In the genomic region with DNA sequence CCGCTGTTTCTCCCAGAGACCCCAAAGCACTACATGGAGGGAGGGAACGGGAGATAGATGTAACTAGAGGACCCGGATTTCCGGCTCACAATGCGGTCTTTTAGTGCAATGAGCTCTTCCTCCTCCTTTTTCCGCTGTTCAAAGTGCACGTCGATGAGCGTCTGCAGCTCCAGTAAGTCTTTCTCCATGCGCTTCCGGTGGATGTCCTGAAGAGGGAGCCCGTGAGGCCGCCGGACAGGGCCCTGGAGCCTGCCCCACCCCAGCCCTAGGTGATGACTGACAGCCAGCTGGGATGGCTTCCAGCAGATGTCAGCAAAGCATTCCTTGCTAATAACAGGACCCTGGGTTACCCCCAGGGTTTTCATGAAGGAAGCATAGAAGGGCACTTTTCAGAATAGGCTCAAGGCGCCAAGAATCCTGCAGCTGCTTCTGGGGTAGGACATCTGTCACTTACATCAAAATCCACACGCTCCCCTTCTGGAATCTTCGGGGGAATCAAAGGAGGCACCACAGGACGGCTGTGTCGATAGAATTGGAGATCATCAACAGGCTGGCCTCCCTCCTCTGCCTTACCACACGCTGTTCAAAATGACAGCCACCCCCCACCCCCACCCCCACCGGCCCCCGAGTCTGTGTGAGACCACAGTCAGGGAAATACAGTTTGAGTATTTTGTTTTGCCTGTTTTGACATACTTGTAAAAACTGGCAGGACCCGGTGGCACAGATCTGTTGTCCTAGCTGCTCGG, we compare ENCODE assay signal across 8 mouse cellular contexts. TPM values are rescaled to one million over a fixed set of nuclear protein-coding genes. Genes with fewer than 3 reads are reported as not detected.
DNase-seq lines count a peak whose midpoint lies in the region; ATAC-seq and TF ChIP-seq lines count a peak whose summit lies in the region.

No protein-coding gene starts in this region.

- no peak overlapping the region; the same call in 1 of the 2 replicates for H3K4me3 ChIP-seq in intestine, embryonic 15.5 days (replicated peaks)
- peak overlapping the region; percentile 11; the same call in 1 of the 2 replicates for H3K4me3 ChIP-seq in liver, embryonic 12.5 days
- H3K4me3 ChIP-seq in myocyte, result peak overlapping the region; percentile 36
- no peak overlapping the region for H3K4me3 ChIP-seq in stomach, postnatal 0 days (ENCODE audit: low read depth, low read length)

- no peaks in the 10 kb centered on the region for H3K36me3 ChIP-seq in intestine, embryonic 15.5 days
- H3K36me3 ChIP-seq in liver, embryonic 12.5 days, result no peaks in the 10 kb centered on the region
- H3K36me3 ChIP-seq in myocyte (ENCODE audit: control insufficient read depth, insufficient read depth), result peaks cover 3% of the 10 kb centered on the region
- H3K36me3 ChIP-seq in stomach, postnatal 0 days (ENCODE audit: control insufficient read depth, insufficient read depth, low read length), result no peaks in the 10 kb centered on the region

- DNase-seq in urinary bladder, postnatal 14 days (ENCODE audit: low spot score), result peak; percentile 75
- no peak for DNase-seq in urinary bladder, postnatal 10 days (ENCODE audit: low spot score)
- DNase-seq in gastrocnemius, postnatal 4 days (ENCODE audit: low spot score in 2 of 2), result peak; percentile 55 to 74
- peak; percentile 86 for DNase-seq in stomach, postnatal 0 days (ENCODE audit: low spot score)

- 19% methylated on average over 24 of the region's 24 CpGs for WGBS in intestine, embryonic 15.5 days
- 21% methylated on average over 24 of the region's 24 CpGs for WGBS in liver, embryonic 12.5 days (ENCODE audit: insufficient replicate concordance)
- WGBS in stomach, postnatal 0 days, result 17% methylated on average over 24 of the region's 24 CpGs

- H3ac ChIP-seq in myocyte (ENCODE audit: control insufficient read depth, insufficient read length), result no peak overlapping the region

- H3K9ac ChIP-seq in intestine, embryonic 15.5 days, result no peak overlapping the region
- H3K9ac ChIP-seq in liver, embryonic 12.5 days, result no peak overlapping the region
- H3K9ac ChIP-seq in stomach, postnatal 0 days (ENCODE audit: low read length), result no peak overlapping the region

- H3K9me3 ChIP-seq in intestine, embryonic 15.5 days, result no peaks in the 10 kb centered on the region
- no peaks in the 10 kb centered on the region for H3K9me3 ChIP-seq in liver, embryonic 12.5 days (replicated peaks)
- H3K9me3 ChIP-seq in stomach, postnatal 0 days (ENCODE audit: control insufficient read depth, low read length), result no peaks in the 10 kb centered on the region

- peak overlapping the region; percentile 50 for H3K4me2 ChIP-seq in intestine, embryonic 15.5 days (replicated peaks)
- peak overlapping the region; percentile 55 for H3K4me2 ChIP-seq in liver, embryonic 12.5 days
- peak overlapping the region; percentile 79 for H3K4me2 ChIP-seq in myocyte (ENCODE audit: low read depth)
- 0 out of 2 replicates have a peak overlapping the region, but pooled peaks have one; percentile 17 for H3K4me2 ChIP-seq in stomach, postnatal 0 days (replicated peaks; ENCODE audit: low read depth)

- no peaks in the 10 kb centered on the region for H3K27me3 ChIP-seq in intestine, embryonic 15.5 days (replicated peaks)
- no peaks in the 10 kb centered on the region for H3K27me3 ChIP-seq in liver, embryonic 12.5 days (replicated peaks)
- H3K27me3 ChIP-seq in myocyte (ENCODE audit: control insufficient read depth, insufficient read depth, insufficient read length), result no peaks in the 10 kb centered on the region
- H3K27me3 ChIP-seq in stomach, postnatal 0 days (ENCODE audit: control insufficient read depth, insufficient read depth, low read length), result no peaks in the 10 kb centered on the region

- H3K79me2 ChIP-seq in myocyte (ENCODE audit: control insufficient read depth, insufficient read depth), result no peaks in the 10 kb centered on the region

- H3K4me1 ChIP-seq in intestine, embryonic 15.5 days (replicated peaks), result peaks cover 16% of the 10 kb centered on the region
- peaks cover 56% of the 10 kb centered on the region for H3K4me1 ChIP-seq in liver, embryonic 12.5 days
- H3K4me1 ChIP-seq in stomach, postnatal 0 days (replicated peaks; ENCODE audit: control insufficient read depth, insufficient read depth), result no peaks in the 10 kb centered on the region

- TF ChIP-seq POLR2A in myocyte (IDR thresholded peaks at IDR 0.05; ENCODE audit: insufficient read length, low read depth), result no peak

- ATAC-seq in common myeloid progenitor, adult 5-6 weeks (replicated peaks; ENCODE audit: low read depth, poor library complexity, severe bottlenecking), result peak; percentile 77
- peak; percentile 89 for ATAC-seq in intestine, embryonic 15.5 days
- ATAC-seq in liver, embryonic 12.5 days, result peak; percentile 74
- peak; percentile 73 for ATAC-seq in stomach, postnatal 0 days (ENCODE audit: low FRiP score, low TSS enrichment)

- TF ChIP-seq CTCF in stomach, postnatal 0 days (IDR thresholded peaks at IDR 0.05; ENCODE audit: low read depth), result peak; percentile 89

- no peak overlapping the region for H3K27ac ChIP-seq in intestine, embryonic 15.5 days
- H3K27ac ChIP-seq in liver, embryonic 12.5 days, result no peak overlapping the region
- H3K27ac ChIP-seq in stomach, postnatal 0 days (replicated peaks), result no peak overlapping the region

- TF ChIP-seq EP300 in stomach, postnatal 0 days (optimal IDR thresholded peaks at IDR 0.05), result no peak

TF ChIP-seq in myocyte, 11 proteins besides CTCF, POLR2A, EP300 and RAD21:
- TF ChIP-seq POLR2AphosphoS2 (IDR thresholded peaks at IDR 0.05; ENCODE audit: insufficient read length, low read depth) (peak; percentile 11), CEBPB (IDR thresholded peaks at IDR 0.05; ENCODE audit: insufficient read depth, poor library complexity, severe bottlenecking) (no peak), TCF12 (IDR thresholded peaks at IDR 0.05; ENCODE audit: insufficient read depth, poor library complexity, severe bottlenecking) (peak; percentile 5), MYOD1 (IDR thresholded peaks at IDR 0.05; ENCODE audit: control insufficient read depth in 1 of 3, insufficient read length in 2 of 3, low read depth in 2 of 3) (peak; percentile 19 to 50 (median 31)), MYOG (IDR thresholded peaks at IDR 0.05; ENCODE audit: control insufficient read depth in 1 of 3, insufficient read depth in 1 of 3, insufficient read length in 2 of 3, low read depth in 2 of 3) (peak in 2 of 3 experiments; percentile 40 to 81)

RNA-seq across cellular contexts. Expression of gene Tnnt1, which starts 6.1 kb away (rescaled TPM):
- total RNA-seq in common myeloid progenitor, adult 5-6 weeks (2017), result 6.1 and 6.6 TPM in 2 replicates
- 100 to 1,000 TPM; 466 to 479 TPM for total RNA-seq in gastrocnemius, postnatal 4 days (2021)
- polyA plus RNA-seq in intestine, embryonic 15.5 days (2015; fragmentation: Nextera tagmentation; extraction: Ambion mirVana), result 21.3 and 27.1 TPM in 2 replicates
- polyA plus RNA-seq in liver, embryonic 12.5 days (2016; fragmentation: Nextera tagmentation; extraction: Ambion mirVana), result 13.7 and 17.9 TPM in 2 replicates
- 1,403 TPM for polyA plus RNA-seq in myocyte (2012; fragmentation: generic; extraction: Trizol)
- 15.5 and 16.5 TPM in 2 replicates for polyA plus RNA-seq in stomach, postnatal 0 days (2015; fragmentation: Nextera tagmentation; extraction: Ambion mirVana)

RNA-seq across cellular contexts. Expression of gene Ppp1r12c, which starts 8.6 kb away (rescaled TPM):
- 90.2 and 117 TPM in 2 replicates for total RNA-seq in common myeloid progenitor, adult 5-6 weeks (2017)
- total RNA-seq in gastrocnemius, postnatal 4 days (2021), result 10 to 100 TPM; 63.9 to 81.6 TPM
- polyA plus RNA-seq in intestine, embryonic 15.5 days (2015; fragmentation: Nextera tagmentation; extraction: Ambion mirVana), result 42.4 and 45.8 TPM in 2 replicates
- 41.1 and 42.9 TPM in 2 replicates for polyA plus RNA-seq in liver, embryonic 12.5 days (2016; fragmentation: Nextera tagmentation; extraction: Ambion mirVana)
- polyA plus RNA-seq in myocyte (2012; fragmentation: generic; extraction: Trizol), result 39.0 TPM
- 39.5 and 44.4 TPM in 2 replicates for polyA plus RNA-seq in stomach, postnatal 0 days (2015; fragmentation: Nextera tagmentation; extraction: Ambion mirVana)

RNA-seq across cellular contexts. Expression of gene Tnni3, which starts 14.0 kb away (rescaled TPM):
- total RNA-seq in common myeloid progenitor, adult 5-6 weeks (2017), result 0.87 and 1.9 TPM in 2 replicates
- 1 to 10 TPM; 1.7 to 3.0 TPM for total RNA-seq in gastrocnemius, postnatal 4 days (2021)
- polyA plus RNA-seq in intestine, embryonic 15.5 days (2015; fragmentation: Nextera tagmentation; extraction: Ambion mirVana), result 2.2 and 3.0 TPM in 2 replicates
- 1.7 and 1.8 TPM in 2 replicates for polyA plus RNA-seq in liver, embryonic 12.5 days (2016; fragmentation: Nextera tagmentation; extraction: Ambion mirVana)
- 13.3 TPM for polyA plus RNA-seq in myocyte (2012; fragmentation: generic; extraction: Trizol)
- polyA plus RNA-seq in stomach, postnatal 0 days (2015; fragmentation: Nextera tagmentation; extraction: Ambion mirVana), result 24.4 and 30.4 TPM in 2 replicates

RNA-seq across cellular contexts. Expression of gene Dnaaf3, which starts 22.2 kb away (rescaled TPM):
- total RNA-seq in common myeloid progenitor, adult 5-6 weeks (2017), result 1.6 TPM in 1 of 2 replicates, not detected in the other
- under 1 TPM; 0.26 to 0.44 TPM for total RNA-seq in gastrocnemius, postnatal 4 days (2021)
- polyA plus RNA-seq in intestine, embryonic 15.5 days (2015; fragmentation: Nextera tagmentation; extraction: Ambion mirVana), result 1.1 TPM in 2 replicates
- polyA plus RNA-seq in liver, embryonic 12.5 days (2016; fragmentation: Nextera tagmentation; extraction: Ambion mirVana), result 0.24 and 0.26 TPM in 2 replicates
- 2.2 TPM for polyA plus RNA-seq in myocyte (2012; fragmentation: generic; extraction: Trizol)
- 0.89 and 0.98 TPM in 2 replicates for polyA plus RNA-seq in stomach, postnatal 0 days (2015; fragmentation: Nextera tagmentation; extraction: Ambion mirVana)

RNA-seq across cellular contexts. Expression of gene Syt5, which starts 37.3 kb away (rescaled TPM):
- total RNA-seq in common myeloid progenitor, adult 5-6 weeks (2017), result not detected in 2 replicates
- under 1 TPM in 1 of 2 experiments, not detected in 1; 0.25 TPM for total RNA-seq in gastrocnemius, postnatal 4 days (2021)
- polyA plus RNA-seq in intestine, embryonic 15.5 days (2015; fragmentation: Nextera tagmentation; extraction: Ambion mirVana), result 7.3 and 7.7 TPM in 2 replicates
- 0.84 and 1.3 TPM in 2 replicates for polyA plus RNA-seq in liver, embryonic 12.5 days (2016; fragmentation: Nextera tagmentation; extraction: Ambion mirVana)
- polyA plus RNA-seq in myocyte (2012; fragmentation: generic; extraction: Trizol), result 0.22 TPM
- polyA plus RNA-seq in stomach, postnatal 0 days (2015; fragmentation: Nextera tagmentation; extraction: Ambion mirVana), result 6.7 and 7.2 TPM in 2 replicates

Comparison
In these comparisons a context has a peak if more than half of its experiments do, and no peak if none do; other contexts are left out.
1. H3K4me2 ChIP-seq: peak in every context shown above with its lines; median percentile 79 in myocyte; 55 in liver, embryonic 12.5 days; 50 in intestine, embryonic 15.5 days; 17 in stomach, postnatal 0 days.
2. H3K4me3 ChIP-seq: peak in liver, embryonic 12.5 days (single experiment) and myocyte (single experiment); none in intestine, embryonic 15.5 days (single experiment) and stomach, postnatal 0 days (single experiment).
3. RNA of gene Tnnt1, which starts 6.1 kb away (polyA plus RNA-seq): 1,403 TPM in myocyte (single experiment); 21.3 to 27.1 TPM in intestine, embryonic 15.5 days, 15.5 to 16.5 TPM in stomach, postnatal 0 days and 13.7 to 17.9 TPM in liver, embryonic 12.5 days; every median in the first group is over 10 times any median in the second.
4. Peak in every context shown above with its lines, with median percentiles within 50 percentile points of each other: ATAC-seq.